Mouse (Mus musculus) midbrain, embryonic 12.5 days (tissue): ENCODE data around the gene Wdr81. TPM values are rescaled to one million over a fixed set of nuclear protein-coding genes. Genes with fewer than 3 reads are reported as not detected.

Experiments used
- ATAC-seq: fragments of 200-750 bp; cut with Nextera tagmentation; 2 replicates; pipeline ENCODE4 v1.8.0; 2017; ENCODE audit warnings: low read depth, moderate TSS enrichment, moderate library complexity; ENCODE audit not compliant: low FRiP score
- H3K27ac ChIP-seq: fragments of 300-500 bp; sonication (generic); replicated peaks from 2 replicates; pipeline ENCODE4 v1.5.1; 2016; ENCODE audit warnings: mild to moderate bottlenecking
- H3K27me3 ChIP-seq: fragments of 300-500 bp; sonication (generic); 2 replicates; pipeline ENCODE4 v1.6.1; 2016; ENCODE audit warnings: mild to moderate bottlenecking
- H3K36me3 ChIP-seq: fragments of 300-500 bp; sonication (generic); 2 replicates; pipeline ENCODE4 v1.6.1; 2016
- H3K4me1 ChIP-seq: fragments of 300-500 bp; sonication (generic); 2 replicates; pipeline ENCODE4 v1.6.1; 2016
- H3K4me2 ChIP-seq: fragments of 300-500 bp; sonication (generic); replicated peaks from 2 replicates; pipeline ENCODE4 v1.6.1; 2016; ENCODE audit warnings: mild to moderate bottlenecking, moderate library complexity
- H3K4me3 ChIP-seq: fragments of 300-500 bp; sonication (generic); 2 replicates; pipeline ENCODE4 v1.5.1; 2016; ENCODE audit warnings: mild to moderate bottlenecking
- H3K9ac ChIP-seq: fragments of 300-500 bp; sonication (generic); replicated peaks from 2 replicates; pipeline ENCODE4 v1.6.1; 2016; ENCODE audit warnings: mild to moderate bottlenecking, moderate library complexity
- H3K9me3 ChIP-seq: fragments of 300-500 bp; sonication (generic); 2 replicates; pipeline ENCODE4 v1.6.1; 2016; ENCODE audit warnings: mild to moderate bottlenecking
- WGBS: fragments of 180-500 bp; shearing (Covaris S2); methylation state at CpG from one replicate; pipeline ENCODE4 v1.1.7; 2016; 5-methylcytosine and 5-hydroxymethylcytosine counted together
- polyA plus RNA-seq: library from polyadenylated mRNA; unstranded; fragments of >200 nt; fragmentation: Nextera tagmentation; extraction: Ambion mirVana; gene quantifications from 2 replicates; pipeline ENCODE4 v1.2.1, GENCODE M21; 2016

Gene Wdr81
- polyA plus RNA-seq, 1 experiment from 2014 or later = 8.6 TPM

DNA sequence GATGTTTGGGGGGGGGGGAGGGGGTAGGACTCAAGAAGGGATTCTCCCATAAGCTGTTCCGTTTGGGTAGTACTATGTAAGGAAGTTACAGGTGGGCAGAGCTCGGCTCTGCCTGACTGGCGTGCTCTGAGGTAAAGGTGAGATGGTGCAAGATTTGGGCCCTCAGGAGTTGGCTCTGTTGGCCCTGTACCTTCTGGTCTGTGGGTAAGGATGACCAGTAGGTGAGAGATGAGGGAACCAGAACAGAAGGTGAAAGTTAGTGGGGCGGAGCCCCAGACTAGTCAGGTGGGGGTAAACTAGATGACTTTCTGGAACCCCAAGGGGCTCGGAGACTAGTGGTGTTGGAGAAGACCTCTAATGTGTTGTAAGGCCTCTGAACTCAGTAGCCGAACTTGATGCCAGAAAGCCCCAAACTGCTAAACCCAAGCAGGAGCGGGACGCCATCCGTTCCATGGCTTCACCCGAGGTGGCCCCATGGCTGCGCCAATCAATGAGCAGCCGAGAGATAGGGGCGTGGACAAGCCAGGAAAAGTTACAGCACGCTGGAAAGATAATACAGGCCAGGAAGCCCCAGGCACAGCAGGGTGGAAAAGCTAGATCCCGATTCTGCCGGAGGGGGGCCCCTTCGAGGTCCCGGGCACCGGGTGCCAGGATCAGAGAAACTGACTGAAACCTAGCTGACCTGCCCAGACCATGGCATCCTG, 13.1 kb upstream of the Wdr81 start:
- Histone ChIP-seq H3K9me3 (no peaks in the 10 kb centered on the region), H3K4me3 (peak overlapping the region; percentile 26), H3K4me2 (peak overlapping the region; percentile 52), H3K9ac (peak overlapping the region; percentile 24; the same call in 1 of the 2 replicates), H3K36me3 (peaks cover 11% of the 10 kb centered on the region), H3K4me1 (peaks cover 13% of the 10 kb centered on the region; the same call in 1 of the 2 replicates), H3K27me3 (peaks cover 15% of the 10 kb centered on the region; the same call in 1 of the 2 replicates), H3K27ac (no peak overlapping the region)
- ATAC-seq = no peak; the same call in 1 of the 2 replicates
- 20% methylated on average over 19 of the region's 19 CpGs for WGBS

DNA sequence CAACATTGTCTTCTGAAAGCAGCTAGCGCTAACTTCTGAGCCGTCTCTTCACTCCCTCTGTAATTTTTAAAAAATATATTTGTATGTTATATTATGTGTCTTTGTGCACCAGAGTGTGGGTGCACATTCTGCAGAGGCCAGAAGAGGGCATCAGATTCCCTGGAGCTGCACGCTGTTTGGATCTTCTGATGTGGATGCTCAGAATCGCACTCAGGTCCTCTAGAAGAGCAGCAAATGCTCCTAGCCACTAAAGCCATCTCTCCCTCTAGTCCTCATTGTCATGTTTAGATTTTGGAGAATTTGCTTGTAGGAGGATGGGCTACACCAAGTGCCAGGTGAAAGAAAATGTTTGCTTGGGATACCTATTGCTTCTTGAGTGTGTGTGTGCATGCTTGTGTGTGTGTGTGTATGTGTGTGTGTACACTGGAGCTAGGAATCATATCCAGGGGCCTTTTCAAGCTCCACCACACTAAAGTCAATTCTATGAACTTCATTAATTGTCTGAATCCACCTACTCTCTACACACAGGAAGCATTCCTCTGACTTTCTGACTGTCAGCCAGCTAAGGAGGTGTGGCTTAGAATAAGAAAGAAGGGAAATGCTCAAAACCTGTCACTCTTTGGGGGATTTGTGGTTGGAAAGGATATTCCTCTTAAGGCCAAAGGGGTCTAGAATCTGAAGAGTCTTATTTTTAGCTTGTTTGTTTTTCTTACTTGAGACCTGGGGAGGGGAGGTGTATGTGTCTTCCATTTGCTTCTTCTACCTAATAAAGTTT, 12.4 kb upstream of the Wdr81 start:
- WGBS = 99% methylated on average over 4 of the region's 4 CpGs
- Histone ChIP-seq H3K9me3 (no peaks in the 10 kb centered on the region), H3K27ac (no peak overlapping the region), H3K4me3 (no peak overlapping the region), H3K9ac (no peak overlapping the region), H3K36me3 (peaks cover 11% of the 10 kb centered on the region), H3K27me3 (peaks cover 15% of the 10 kb centered on the region; the same call in 1 of the 2 replicates), H3K4me2 (no peak overlapping the region), H3K4me1 (peaks cover 21% of the 10 kb centered on the region)
- no peak for ATAC-seq

DNA sequence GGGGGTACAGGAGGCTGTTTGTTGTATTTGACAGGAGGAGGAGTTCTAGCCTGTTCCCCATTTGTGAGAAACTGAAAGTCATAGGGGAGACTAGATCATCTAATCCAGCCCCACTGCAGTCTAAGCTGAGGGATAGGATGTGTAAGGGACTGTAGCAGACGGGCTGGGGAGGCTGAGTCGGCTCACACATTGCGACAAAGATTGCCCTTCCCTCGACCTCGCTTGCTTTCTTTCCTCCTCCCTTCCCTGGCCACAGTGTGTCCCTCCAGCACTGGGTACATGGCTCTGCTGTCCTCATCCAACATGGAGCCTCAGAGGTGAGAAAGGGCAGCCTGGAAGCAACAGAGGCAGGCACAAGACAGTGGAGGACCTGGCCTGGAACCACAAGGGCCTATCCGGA, 10.5 kb upstream of the Wdr81 start:
- peaks cover 15% of the 10 kb centered on the region; the same call in 1 of the 2 replicates for H3K27me3 ChIP-seq
- no peaks in the 10 kb centered on the region for H3K9me3 ChIP-seq
- no peak overlapping the region for H3K4me2 ChIP-seq
- 87% methylated on average over 6 of the region's 6 CpGs for WGBS
- H3K4me1 ChIP-seq = peaks cover 29% of the 10 kb centered on the region
- H3K36me3 ChIP-seq = peaks cover 11% of the 10 kb centered on the region
- H3K27ac ChIP-seq = no peak overlapping the region
- ATAC-seq = no peak
- no peak overlapping the region for H3K9ac ChIP-seq
- H3K4me3 ChIP-seq = no peak overlapping the region

DNA sequence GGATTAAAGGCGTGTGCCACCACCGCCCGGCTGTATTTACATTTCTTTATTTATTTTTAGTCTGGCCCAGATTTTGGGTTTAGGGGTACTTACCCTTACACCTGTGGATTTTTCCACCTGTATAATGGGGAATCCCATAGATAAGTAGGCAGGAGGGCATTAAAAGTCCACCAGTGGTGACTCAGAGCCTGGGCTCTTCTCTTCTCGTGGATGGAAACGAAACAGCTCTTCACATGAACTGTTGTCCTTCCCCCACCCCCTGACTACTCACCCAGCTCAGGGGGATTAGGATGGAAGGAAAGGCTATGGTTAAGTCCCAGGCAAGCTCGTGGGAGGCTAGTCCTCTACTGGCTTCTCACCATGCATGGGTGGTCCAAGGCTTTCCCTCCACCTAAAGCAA, 9.9 kb upstream of the Wdr81 start:
- Histone ChIP-seq H3K4me3 (no peak overlapping the region), H3K36me3 (peaks cover 11% of the 10 kb centered on the region), H3K27me3 (peaks cover 15% of the 10 kb centered on the region; the same call in 1 of the 2 replicates), H3K9ac (no peak overlapping the region), H3K27ac (no peak overlapping the region), H3K4me2 (no peak overlapping the region), H3K9me3 (no peaks in the 10 kb centered on the region), H3K4me1 (peaks cover 35% of the 10 kb centered on the region)
- 76% methylated on average over 6 of the region's 6 CpGs for WGBS
- no peak for ATAC-seq

DNA sequence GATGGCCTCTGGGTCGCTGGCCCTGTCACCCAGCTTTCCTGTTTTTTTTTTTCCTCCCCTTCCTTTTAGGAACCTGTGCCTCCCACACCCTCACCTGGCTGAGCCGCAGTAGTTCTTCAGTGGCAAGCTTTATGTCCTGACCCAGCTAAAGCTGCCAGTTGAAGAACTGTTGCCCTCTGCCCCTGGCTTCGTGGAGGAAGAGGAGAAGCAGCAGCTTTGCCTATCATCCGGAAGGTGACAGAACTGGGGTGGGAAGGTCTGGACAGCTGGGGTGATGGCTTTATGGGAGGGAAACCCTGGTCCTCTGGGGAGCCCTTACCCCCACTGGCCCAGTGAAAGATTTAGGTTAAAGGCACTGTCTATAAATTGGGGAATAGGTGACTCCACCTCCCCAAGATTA, 9.1 kb upstream of the Wdr81 start:
- H3K27ac ChIP-seq = no peak overlapping the region
- no peak overlapping the region for H3K4me3 ChIP-seq
- ATAC-seq = no peak
- H3K27me3 ChIP-seq = peaks cover 11% of the 10 kb centered on the region; the same call in 1 of the 2 replicates
- peaks cover 11% of the 10 kb centered on the region for H3K36me3 ChIP-seq
- H3K9me3 ChIP-seq = no peaks in the 10 kb centered on the region
- WGBS = 72% methylated on average over 4 of the region's 4 CpGs
- peaks cover 37% of the 10 kb centered on the region for H3K4me1 ChIP-seq
- no peak overlapping the region for H3K4me2 ChIP-seq
- H3K9ac ChIP-seq = no peak overlapping the region

DNA sequence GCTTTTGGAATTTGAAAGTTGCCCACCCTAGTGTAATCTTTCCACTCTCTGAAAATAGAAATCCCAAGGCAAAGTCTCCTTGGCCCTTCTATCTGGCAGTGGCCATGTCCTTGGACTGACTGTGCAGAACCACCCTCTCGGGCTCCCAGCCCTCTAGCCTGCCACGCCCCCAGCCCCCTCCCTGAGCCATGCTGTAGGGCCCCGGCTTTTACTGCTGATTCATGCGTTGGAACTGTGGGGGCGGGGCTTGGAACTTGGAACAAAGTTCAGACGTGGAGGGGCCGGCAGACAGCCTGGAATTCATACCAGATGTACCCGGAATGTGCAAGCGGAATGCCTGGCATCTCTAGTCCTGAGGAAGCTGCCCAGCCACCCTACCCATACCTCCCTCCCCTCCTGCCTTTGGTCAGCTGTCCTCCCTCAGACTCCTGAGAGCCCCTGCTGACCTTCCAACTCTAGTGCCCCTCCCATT, 8.4 kb upstream of the Wdr81 start:
- H3K9me3 ChIP-seq = no peaks in the 10 kb centered on the region
- no peak overlapping the region for H3K9ac ChIP-seq
- ATAC-seq = no peak
- H3K4me1 ChIP-seq = peaks cover 34% of the 10 kb centered on the region
- H3K4me3 ChIP-seq = peak overlapping the region; percentile 67
- WGBS = 3% methylated on average over 9 of the region's 9 CpGs
- H3K4me2 ChIP-seq = peak overlapping the region; percentile 80
- peaks cover 6% of the 10 kb centered on the region; the same call in 1 of the 2 replicates for H3K27me3 ChIP-seq
- H3K27ac ChIP-seq = no peak overlapping the region
- H3K36me3 ChIP-seq = peaks cover 11% of the 10 kb centered on the region

DNA sequence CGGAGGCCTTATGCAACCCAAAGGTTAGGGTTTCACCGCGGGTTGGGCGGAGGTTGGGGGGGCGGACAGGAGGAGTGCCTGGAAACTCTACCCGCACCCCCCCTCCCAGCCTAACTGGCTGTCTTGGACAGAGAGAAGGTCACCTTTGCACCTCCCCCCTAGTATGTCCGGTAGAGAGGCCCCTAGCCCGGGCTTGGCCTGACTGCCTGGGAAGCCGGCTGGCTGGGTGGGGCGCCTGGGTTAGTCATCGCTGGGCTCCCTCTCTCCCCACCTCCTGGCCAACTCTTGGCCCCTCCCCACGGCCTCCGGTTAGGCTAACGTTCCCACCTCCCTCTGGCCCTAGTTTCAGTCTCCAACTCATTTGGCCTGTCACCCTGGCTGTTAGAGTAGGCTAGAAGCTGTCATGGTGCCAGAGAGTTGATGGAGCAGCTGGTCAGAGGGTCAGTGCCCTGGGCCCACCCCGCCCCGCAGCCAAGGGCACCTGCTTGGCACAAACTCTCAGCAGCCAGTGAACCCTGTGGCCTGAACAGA, 7.8 kb upstream of the Wdr81 start:
- H3K27ac ChIP-seq = peak overlapping the region; percentile 31; the same call in 1 of the 2 replicates
- WGBS = 6% methylated on average over 13 of the region's 16 CpGs
- ATAC-seq = no peak

DNA sequence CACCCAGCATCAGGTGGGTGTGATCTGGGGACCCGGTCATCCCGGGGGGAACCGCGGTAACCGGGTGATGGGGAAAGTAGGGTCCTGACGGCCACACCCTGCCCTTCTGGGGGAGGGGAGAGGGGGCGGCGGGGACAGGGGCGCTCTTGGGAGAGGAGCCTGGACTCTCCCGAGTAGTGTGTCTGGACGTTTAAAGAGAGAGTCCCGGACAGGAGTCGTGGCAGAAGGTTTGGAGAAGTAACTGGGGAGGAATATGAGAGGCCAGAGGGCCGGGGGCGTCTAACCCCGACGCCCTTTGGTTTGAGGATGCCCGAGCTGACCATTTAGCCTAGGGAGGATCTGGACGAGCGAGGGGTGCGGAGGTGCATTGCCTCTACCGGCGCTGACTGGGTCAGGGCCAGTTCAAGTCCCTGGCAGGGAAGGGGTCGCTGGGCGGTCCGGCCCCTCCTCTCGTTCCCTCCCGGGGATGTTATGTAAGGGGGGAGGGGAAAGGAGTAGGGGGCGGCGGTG, 7.3 kb upstream of the Wdr81 start:
- Histone ChIP-seq H3K4me3 (peak overlapping the region; percentile 67), H3K9ac (peak overlapping the region; percentile 73), H3K4me1 (peaks cover 29% of the 10 kb centered on the region), H3K4me2 (peak overlapping the region; percentile 80), H3K36me3 (peaks cover 11% of the 10 kb centered on the region), H3K27ac (peak overlapping the region; percentile 31; the same call in 1 of the 2 replicates), H3K9me3 (no peaks in the 10 kb centered on the region), H3K27me3 (no peaks in the 10 kb centered on the region)
- peak; percentile 7; the same call in 1 of the 2 replicates for ATAC-seq
- WGBS = under 1% methylated on average over 28 of the region's 30 CpGs

More for the DNA sequence above, 7.8 kb upstream of the Wdr81 start:
- Histone ChIP-seq H3K9ac (peak overlapping the region; percentile 73), H3K9me3 (no peaks in the 10 kb centered on the region), H3K4me3 (peak overlapping the region; percentile 67), H3K36me3 (peaks cover 11% of the 10 kb centered on the region), H3K4me1 (peaks cover 29% of the 10 kb centered on the region), H3K4me2 (peak overlapping the region; percentile 80), H3K27me3 (0 out of 2 replicates have a peak, but pooled peaks cover under 1% of the 10 kb centered on the region)

DNA sequence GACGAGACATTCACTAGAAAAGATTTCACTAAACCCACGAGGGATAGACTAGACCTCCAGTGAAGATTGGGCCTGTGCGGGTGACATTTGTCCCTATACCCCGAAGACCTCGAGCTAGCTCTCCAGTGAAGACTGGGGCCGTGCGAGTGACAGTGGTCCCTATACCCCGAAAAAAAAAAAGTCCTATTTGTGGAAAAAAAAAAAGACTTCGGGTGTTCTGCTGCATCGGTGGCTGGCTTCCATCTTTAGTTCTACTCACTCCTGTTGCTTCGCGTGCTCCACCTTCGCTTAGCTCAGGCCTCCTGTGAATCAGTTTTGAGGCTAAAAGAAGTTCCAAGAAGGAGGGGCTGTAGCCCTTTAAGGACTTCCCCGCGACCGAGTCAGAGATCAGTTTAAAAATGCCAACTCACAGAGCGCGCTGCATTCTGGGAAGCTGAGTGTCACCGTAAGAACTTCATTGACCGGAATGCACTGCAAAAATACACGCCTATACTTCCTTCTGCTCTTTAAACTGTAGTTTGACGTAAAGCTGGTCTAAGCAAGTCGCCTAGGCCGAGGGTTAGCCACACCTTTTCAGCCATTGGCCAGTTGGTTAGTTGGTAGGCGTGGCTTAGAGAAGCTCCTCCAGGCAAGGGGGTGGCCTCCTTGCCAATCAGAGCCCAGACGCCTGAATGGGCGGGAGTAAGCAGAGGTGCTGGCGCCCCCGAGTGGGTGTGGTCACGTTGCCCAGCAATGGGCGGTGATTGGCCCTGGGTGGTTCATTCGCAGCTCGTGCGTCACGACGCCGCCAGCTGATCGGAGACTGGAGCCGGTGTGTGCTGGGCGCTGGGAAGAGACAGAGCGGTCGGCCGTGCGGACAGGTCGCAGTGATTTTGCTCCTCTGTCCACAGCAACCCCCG, 6.6 kb upstream of the Wdr81 start, which contains the start of gene Tlcd2:
Gene Tlcd2 (plus strand): TSS at position 872 of the 899 bp plus-strand sequence.
- peak within 1 kb of the TSS; percentile 67 for H3K4me3 ChIP-seq
- WGBS = under 1% methylated on average over 46 of the region's 46 CpGs
- peak within 1 kb of the TSS; percentile 73 for H3K9ac ChIP-seq
- peak; percentile 96 for ATAC-seq
- H3K4me1 ChIP-seq = peaks cover 29% of the 10 kb centered on the region
- peak within 1 kb of the TSS; percentile 71 for H3K27ac ChIP-seq
- no peaks in the 10 kb centered on the region for H3K9me3 ChIP-seq
- peak within 1 kb of the TSS; percentile 80 for H3K4me2 ChIP-seq
- peaks cover 11% of the 10 kb centered on the region for H3K36me3 ChIP-seq
- H3K27me3 ChIP-seq = no peaks in the 10 kb centered on the region

DNA sequence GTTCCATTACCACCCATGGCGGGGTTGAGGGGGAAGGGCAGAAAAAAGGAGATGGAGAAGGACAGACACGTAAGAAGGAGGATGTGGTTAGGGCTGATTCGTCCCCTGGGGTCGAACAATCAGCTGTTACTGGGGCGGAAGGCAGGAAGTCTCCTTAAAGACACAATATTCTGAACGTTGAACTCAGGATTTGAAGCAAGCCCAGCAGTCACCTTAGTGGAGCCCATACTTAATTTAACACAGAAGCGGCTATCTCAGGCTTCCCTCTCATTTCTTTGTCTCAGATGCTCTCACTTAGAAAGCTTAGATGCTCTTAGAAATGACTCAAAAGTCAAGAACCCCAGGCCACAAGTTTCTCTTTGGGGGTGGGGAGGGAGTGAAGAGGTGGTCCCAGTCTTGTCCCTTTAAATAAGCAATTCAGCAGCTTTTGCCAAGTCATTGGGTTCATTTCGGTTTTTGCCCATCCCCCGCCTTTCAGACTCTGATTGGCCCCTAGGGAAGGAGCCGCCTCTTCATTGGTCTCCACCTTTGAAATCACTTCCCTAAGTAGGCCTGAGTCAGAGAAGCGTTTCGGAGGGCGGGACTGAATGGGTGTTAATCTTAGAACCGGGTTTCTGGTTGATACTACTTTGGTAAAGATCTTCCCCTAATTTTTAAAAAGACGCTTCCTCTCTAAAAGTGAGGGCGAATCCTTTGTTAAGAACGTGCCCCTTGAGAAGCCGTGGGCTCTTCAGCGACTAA, 5.8 kb upstream of the Wdr81 start:
- peak overlapping the region; percentile 80 for H3K4me2 ChIP-seq
- H3K9ac ChIP-seq = peak overlapping the region; percentile 52
- no peaks in the 10 kb centered on the region for H3K27me3 ChIP-seq
- peak overlapping the region; percentile 71 for H3K27ac ChIP-seq
- WGBS = 3% methylated on average over 19 of the region's 19 CpGs
- no peaks in the 10 kb centered on the region for H3K9me3 ChIP-seq
- ATAC-seq = no peak
- peak overlapping the region; percentile 67 for H3K4me3 ChIP-seq
- peaks cover 29% of the 10 kb centered on the region for H3K4me1 ChIP-seq
- peaks cover 5% of the 10 kb centered on the region; the same call in 1 of the 2 replicates for H3K36me3 ChIP-seq
